Mouse (Mus musculus) mature B cell (primary cell): Measurements from ENCODE around the gene Sipa1l2.

Experiments
- in situ Hi-C: fragments of 300-500 bp; cut with MboI; formaldehyde crosslinking; loops from 2 replicates; pipeline ENCODE4 v1.14.3; 2019

Sipa1l2 gene

DNA sequence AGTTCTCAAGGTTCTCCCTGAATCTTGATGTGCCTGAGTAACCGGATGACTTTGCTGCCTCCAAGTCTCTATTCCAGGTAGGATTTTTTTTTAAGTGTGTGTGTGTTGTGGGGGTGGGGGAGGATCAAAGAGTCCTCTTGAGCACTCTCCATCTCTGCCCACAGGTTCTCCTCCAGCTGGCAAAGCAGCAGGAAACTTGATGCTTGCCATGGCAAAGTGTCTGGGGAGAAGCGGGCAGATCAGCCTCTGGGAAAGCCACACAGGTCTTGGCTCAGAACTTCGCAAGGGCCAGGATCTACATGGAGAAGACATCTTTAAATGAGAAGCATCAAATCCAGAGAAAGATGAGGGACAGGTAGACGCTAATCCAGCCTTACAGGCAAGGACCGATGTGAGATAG lies 10.8 kb upstream of the Sipa1l2 start:
- in situ Hi-C loops = loop anchor here (25.0 kb wide), 1 partner anchor 282 kb away; no protein-coding TSS in a partner anchor

DNA sequence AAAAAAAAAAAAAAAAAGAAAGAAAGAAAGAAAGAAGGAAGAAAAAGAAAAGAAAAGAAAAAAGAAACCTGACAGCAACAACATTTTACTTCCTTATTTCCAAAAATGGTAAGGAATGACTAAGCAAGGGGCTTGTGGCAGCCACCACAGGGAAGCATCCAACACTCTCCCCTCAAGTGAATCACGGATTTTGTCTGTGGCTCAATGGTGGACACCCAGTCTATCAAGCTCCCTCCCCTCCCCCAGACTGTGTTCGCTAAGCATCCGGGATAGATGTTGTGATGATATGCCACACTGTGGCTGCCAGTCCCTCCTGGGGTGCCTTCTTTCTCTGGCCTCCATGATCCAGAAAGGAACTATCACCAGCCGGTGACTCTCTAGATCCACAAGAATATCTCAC lies 6.5 kb upstream of the Sipa1l2 start:
- in situ Hi-C loops = loop anchor here (10.0 to 25.0 kb wide), 2 partner anchors 149 to 286 kb away; partner anchors contain the start of gene Ntpcr

DNA sequence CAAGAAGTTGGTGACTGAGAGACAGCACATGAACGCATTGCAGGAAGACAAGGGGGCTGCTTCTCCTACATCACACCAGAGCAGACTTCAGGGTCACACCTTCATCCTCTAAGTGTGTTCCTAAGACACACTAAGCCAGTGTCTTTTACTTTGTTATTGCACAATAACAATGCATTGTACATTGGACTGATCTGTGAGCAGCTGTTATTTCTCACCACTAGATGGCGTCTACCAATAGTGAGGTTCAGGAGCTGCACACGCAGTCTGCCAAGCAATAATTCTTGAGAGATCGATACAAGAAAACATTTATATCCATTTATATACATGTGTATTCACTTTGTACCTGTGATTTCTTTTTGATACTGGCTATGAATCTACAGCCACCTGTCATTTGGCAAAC lies 4.7 kb upstream of the Sipa1l2 start:
- in situ Hi-C loops = loop anchor here (10.0 kb wide), 1 partner anchor 151 kb away; the partner anchor contains the start of gene Ntpcr

DNA sequence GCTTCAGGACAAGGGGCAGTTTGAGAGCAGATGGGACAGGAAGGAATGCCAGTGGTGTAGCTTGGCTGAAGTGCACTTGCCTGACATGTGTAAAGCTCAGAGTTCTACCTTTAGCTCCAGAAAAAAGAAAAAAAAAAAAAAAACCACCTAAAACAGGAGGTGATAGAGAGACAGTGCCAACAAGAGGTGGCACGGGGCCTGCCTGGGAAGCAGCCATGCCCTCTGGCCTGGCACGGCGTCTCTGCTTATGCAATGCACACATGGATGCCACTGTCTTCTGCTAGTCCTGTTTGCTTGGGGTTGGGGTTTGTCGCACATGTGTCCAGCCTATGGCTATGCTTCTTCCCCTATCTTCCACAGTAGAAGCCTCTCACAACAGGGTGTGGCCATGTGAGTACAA lies 2.6 kb upstream of the Sipa1l2 start:
- in situ Hi-C loops = loop anchor here (10.0 kb wide), 1 partner anchor 153 kb away; the partner anchor contains the start of gene Ntpcr

DNA sequence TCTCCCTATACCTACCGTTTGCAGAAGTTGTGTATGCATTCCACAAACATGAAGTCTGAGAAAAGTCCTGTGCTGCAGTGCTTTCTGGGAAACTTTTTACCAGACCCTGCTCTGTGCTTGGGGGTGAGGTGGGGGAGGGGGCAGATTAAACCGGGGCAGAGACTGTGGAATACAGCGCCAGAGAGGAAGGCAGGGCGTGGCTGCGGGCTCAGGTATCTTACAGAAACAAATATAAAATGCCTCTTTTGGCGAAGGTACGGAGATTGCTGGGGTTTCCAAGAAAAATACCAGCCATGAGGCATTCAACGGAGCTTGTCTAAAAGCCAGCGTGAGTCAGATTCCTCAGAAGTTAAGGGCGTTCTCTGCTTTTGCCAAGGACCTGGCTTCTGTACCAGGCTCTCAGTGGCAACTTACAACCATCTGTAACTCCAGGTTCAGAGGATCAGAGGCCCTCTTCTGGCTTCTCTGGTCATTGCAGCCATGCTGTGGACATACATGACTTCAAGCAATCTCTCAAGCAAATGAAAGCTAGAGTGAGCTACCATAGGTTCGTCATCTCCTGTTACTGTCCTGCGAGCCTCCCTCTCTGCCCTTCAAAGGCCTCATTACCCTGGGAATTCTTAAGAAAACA lies 1.3 kb upstream of the Sipa1l2 start:
- in situ Hi-C loops = loop anchor here (10.0 kb wide), 1 partner anchor 154 kb away; the partner anchor contains the start of gene Ntpcr

DNA sequence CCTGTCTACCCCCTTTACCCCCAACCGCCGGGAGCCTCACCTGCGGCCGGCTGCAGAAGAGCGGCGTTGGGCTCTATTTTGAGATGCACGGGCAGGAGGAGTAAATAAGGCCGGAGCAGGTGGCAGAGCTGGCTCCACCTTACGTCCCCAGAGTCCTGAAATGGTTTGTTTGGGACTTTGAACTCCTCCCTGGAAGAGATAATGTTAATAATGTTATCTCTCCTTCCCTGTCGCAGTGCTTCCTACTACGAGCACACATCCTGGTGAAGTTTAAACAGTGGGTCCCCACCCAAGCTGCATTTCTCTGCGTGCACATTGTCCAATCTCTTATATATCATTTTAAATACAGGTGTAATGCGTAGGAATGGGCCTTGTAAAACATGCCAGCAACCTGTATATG lies 781 bp upstream of the Sipa1l2 start:
- in situ Hi-C loops = loop anchor here (10.0 kb wide), 1 partner anchor 154 kb away; the partner anchor contains the start of gene Ntpcr

DNA sequence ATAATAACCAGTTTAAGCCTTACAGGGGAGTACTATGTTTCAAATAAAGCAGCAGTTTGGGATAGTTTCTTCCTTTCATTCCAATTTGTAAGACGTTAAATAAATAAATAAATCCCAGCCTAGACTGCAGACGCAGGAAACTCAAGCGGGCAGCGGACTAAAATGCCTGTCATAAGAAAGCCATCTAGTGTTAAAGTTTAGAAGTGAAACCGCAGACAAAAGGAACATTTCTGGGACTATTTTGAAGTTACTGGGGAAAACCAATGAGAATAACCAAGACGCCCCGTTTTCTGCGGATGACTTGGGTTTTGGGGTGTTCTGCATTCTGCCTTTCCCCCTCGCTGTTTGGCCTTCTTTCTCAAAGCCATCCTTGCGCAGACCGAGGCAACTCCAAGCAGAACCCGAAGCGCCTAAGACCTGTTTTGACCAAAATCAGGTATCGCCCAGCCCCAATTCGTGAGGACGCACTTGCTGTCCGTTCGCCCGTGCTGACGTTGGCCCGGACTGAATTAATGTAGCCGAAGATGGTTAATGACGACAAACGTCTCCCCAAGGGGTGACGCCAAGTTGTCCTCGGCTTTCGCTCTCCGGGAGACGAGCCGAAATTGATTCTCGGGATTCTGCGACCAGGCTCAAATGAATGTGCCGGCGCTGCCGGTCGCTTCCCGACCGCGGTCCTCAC lies 616 bp downstream of the Sipa1l2 start:
- in situ Hi-C loops = no loop called here

DNA sequence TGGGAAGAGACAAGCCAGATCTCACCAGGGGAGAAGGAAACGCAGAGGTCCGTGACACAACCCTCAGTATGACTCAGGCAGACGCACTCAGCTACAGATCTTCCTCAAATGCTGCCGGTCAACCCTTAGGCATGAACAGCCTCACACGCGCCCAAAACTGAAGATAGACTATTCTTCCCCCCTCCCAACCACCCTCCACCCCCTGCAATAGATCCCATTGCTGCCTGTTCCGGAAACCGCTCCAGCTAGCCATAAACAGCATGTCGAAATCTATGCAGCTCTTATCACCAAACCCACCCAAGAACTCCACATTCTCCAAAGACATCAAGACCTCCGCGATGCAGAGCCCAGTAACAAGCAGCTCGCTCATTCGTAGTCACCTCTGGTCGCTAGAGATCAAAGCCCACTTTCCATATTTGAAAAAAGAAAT lies 1.2 kb downstream of the Sipa1l2 start:
- in situ Hi-C loops = no loop called here

DNA sequence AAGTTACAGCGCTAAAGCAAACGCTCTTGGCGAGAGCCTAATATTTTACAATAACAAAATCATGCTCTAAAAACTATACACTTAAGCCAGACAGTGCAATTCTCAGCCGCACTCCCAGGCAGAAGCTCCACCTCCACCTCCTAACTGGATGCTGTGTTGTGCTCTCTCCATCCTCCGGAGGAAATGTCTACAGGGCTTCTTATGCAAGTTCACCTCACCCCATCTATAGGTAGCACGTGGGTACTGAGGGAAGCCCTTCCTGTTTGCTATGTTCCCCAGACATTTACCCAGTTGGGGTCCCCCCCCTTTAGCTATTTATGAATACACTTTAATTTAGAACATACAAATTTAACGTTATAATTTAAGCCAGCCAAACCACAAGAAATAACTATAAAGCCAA lies 2.0 kb downstream of the Sipa1l2 start:
- in situ Hi-C loops = no loop called here

DNA sequence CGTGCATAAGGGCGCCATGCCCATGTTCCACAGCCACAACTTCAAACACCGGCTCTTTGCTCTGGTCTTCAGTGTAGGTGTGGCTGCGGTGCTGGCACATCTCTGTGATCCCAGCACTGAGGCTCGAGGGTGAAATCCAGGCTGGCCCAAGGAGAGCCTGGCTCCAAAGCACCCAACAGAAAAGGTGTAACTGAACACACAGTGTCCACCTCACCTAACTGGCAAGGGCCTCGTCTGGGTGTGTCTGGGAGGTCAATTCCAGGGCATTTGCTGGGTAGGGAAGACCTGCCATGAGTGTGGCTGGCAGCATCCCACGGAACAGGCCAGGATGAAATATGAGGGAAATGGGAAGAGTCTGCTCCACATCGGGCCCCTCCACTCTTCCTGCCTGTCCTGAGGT lies 6.7 kb downstream of the Sipa1l2 start:
- in situ Hi-C loops = no loop called here

DNA sequence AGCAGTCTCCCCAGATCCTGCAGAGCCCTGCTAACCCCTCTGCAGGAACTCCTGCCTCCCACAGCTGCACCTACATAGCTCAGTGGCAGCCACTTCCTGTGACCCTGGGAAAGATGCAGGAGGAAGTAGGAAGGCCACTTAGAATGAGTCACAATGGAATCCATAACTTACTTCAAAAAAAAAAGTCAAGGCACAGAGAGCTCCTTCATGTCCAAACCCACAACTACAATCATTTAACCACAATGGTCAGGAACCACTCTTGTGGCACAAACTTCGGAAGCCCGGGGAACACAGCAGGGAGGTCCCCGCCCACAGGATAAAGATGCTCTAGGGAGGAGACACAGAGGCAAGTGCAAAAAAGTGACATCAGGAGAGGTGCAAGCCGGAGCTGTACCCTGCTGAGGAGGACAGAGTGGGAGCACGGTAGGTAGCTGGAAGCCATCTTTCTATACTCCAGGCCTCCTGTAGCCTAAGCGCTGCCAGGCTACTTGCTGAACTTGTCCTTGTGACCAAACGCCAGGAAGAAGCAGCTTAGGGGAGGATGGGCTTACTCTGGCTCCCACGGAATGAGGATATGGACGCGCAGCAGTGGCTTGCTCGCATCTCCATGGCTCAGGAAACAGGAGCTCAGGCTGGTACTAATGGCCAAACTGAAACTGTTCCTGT lies 8.7 kb downstream of the Sipa1l2 start:
- in situ Hi-C loops = no loop called here

DNA sequence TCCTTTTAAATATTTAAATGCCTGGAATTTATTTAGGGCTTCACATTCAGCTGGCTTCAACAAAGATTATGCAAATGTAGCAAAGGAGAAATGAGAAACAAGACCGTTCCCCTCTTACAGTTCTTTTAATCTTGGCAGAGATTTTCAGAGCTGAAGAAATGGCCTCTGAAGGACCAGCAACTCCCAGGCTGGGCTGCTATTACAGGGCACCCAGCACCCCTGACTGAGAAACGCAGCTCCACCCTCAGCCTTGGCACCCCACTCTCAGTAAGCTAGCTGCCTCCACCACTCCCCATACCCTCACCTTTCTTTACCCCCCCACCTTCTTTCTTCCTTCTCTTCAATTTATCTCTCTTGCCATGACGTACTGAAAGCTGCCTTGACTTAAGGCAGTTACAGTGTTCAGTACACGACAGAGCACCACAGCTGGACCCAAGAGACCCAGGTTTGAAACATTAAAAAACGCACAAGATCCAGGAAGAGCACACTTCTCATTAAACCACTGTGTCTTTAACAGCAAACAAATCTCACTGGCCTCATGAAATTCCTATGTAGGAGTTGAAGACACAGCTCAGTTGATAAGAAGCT lies 10.4 kb downstream of the Sipa1l2 start:
- in situ Hi-C loops = no loop called here

DNA sequence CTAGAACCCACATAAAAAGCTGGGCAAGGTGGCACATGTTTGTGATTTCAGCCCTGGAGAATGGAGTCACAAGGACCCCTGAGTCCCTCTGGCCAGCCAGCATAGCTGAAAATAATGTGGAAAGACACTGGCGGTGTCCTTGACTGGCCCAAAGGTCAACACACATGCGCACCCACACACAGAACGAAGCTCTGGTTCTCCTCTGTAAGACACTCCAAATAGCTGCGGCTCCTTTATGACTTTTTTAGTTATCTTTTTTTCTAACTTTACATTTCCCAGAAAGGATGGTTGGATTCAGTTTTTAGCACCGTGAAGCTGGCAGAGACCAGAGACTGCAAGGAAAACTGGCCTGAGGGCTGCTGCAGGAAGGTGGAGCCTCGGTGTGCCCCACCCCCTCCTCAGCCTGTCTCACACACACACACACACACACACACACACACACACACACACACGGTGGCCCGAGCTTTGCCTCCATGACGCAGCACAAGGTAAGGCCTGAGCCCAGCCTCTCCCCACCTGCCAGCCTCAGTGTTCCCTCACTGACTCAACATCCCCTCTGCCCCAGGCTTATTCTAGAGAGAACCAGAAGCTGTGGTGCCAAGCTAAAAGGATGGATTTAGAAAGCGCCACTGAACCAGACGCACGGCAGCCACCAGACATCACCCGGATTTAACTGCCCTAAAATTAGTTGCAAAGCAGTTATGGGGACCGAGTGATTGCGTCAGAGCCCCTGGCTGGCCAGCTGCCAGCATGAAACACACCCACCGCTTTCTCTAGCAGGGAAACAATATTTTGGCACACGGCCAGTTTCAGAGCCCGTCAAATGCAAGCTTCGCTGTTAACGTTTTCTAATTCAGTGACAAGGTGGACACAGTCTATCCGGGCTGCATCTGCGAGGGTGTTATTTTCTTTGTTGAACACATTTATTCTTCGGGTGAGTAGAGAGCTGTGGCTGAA lies 11.2 kb downstream of the Sipa1l2 start:
- in situ Hi-C loops = no loop called here

DNA sequence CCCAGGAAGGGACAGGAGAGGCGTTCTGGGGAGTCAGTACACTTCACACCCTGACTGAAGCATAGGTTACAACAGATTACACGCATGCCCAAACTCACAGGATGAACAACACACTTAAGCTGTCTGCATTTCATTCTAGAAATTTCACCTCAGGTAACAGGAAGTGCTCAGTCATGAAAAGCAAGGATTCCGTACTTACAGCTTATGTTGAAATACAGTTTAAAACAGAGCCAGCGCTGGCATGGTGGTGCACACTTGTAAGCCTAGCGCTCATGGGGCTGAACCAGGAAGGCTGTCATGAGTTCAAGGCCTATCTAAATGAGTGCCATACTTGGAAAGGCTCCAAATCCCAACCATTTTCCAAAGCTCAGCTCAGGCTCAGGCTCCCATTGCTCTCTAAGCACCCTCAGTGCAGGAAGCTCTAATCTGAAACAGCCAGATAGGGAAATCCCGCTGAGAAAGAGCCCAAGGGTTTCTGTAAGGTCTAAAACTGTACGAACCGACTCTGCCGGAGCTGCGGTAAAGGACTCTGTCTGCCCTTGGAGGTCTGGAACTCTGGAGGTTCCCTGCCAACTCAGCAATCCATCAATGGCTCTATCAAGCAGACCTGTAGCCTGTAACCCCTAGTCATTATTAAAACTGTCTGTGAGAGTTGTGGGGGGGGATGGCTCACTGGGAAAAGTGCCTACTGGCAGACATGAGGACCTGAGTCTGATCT lies 12.1 kb downstream of the Sipa1l2 start:
- in situ Hi-C loops = no loop called here

DNA sequence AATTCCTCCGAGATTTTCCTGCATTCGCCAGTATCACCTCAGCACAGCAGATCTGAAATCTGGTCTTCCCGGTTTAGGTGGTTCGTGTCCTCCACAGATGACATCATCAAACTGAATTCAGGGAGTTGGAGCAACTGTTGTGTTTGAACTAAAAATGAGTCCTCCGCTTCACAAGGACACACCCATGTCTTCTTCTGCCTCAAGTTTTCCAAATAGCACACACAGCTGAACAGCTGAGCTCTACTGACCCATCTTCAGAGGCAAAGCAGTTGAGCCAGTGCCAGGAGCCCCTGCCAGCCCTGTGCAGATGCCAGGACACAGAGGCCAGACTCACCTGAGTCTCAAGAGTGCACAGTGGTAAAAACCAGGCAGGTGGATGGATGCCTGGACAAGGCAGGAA lies 12.9 kb downstream of the Sipa1l2 start:
- in situ Hi-C loops = no loop called here

DNA sequence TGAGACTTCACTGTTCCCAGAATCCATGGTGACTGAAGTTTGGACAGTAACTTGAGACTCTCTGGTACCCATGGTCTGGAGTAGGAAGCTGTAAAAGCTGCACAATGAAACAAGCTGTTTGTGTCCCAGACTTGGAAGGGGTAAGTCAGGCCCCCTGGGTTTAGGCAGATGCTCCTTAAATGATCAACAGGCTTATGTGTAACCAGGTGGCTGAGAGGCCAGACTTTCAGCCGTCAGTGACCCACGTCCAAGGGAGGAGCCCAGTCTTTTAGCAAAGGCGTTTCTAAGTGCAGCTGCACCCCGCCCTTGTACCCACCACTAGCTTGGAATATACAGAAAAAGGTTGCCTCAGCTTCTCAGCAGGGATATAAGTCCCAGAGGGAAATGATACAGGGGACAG lies 19.0 kb downstream of the Sipa1l2 start:
- in situ Hi-C loops = no loop called here

DNA sequence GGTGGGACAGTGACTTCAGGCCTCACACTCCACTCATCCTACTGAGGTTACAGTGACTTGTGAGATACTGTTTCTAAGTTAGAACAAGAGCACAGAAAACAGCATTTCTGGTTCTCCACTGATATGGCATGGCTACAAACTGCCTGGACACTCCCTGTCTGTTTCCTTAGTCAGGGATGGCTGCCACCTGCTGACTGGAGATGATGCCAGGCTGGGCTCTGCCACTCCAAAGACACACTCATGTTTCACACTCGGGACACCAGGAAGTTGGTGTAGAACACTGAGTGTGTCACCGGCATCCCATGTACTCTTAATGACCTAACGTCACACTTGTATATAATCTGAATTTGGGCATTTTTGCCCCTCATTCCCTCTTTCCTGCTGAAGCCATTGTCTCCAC lies 22.3 kb downstream of the Sipa1l2 start:
- in situ Hi-C loops = no loop called here

DNA sequence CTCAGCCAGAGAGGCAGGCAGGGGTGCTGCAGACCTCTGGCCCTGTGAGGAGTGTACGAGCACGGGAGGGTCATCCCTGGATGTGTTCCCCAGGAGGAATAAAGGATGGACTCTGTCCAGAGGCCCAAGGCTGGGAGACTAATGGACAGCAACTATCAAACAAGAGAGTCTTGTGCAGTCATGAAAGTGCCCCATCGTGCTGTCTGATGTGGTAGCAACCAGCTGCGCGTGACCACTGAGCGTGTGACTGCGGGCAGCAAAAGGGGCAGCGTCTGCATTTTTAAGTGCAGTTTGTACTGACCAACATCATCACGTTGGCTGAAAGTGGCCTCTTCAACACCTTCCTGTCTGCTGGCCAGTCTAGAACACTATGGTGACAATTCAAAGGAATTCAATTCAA lies 23.7 kb downstream of the Sipa1l2 start:
- in situ Hi-C loops = no loop called here

DNA sequence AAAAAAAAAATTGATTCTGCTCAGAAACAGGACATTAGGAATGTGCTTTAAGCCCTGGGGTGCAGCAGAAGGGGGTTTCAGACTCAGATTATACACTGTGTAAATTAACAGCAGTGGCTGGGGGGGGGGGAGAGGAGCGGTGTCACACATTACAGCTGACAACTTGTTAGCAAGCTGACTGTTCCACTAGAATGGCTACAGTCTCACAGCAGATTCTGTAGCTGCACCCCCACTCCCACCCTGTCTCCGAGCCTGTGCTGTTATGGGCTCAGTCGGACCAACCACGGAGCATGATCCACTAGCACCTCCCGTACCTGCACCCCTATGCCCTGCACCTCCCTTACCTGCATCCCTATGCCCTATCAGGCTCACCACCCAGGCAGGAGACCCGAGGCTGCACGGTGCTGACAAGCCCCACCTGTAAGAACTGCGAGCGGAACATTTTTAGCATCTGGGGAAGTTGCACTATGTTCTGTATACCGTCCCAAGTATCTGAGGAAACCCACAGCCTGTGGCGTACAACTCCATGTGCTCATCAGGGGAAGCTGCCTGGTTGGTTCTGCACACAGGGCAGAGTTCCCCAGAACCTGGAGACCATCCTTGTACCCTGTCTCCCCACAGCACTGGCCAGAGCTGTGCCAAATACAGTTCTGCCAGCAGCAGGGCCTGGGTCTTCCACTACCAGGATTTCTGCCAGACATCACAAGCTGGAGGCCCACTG lies 26.6 kb downstream of the Sipa1l2 start:
- in situ Hi-C loops = no loop called here
